Mouse (Mus musculus) ES-CJ7 (cell line): ENCODE results near the gene Iqschfp.

Experiments used
- DNase-seq: peaks from one replicate; pipeline ENCODE4 v3.0.0; 2011; ENCODE audit warnings: low read depth, low spot score

The Iqschfp gene

DNA sequence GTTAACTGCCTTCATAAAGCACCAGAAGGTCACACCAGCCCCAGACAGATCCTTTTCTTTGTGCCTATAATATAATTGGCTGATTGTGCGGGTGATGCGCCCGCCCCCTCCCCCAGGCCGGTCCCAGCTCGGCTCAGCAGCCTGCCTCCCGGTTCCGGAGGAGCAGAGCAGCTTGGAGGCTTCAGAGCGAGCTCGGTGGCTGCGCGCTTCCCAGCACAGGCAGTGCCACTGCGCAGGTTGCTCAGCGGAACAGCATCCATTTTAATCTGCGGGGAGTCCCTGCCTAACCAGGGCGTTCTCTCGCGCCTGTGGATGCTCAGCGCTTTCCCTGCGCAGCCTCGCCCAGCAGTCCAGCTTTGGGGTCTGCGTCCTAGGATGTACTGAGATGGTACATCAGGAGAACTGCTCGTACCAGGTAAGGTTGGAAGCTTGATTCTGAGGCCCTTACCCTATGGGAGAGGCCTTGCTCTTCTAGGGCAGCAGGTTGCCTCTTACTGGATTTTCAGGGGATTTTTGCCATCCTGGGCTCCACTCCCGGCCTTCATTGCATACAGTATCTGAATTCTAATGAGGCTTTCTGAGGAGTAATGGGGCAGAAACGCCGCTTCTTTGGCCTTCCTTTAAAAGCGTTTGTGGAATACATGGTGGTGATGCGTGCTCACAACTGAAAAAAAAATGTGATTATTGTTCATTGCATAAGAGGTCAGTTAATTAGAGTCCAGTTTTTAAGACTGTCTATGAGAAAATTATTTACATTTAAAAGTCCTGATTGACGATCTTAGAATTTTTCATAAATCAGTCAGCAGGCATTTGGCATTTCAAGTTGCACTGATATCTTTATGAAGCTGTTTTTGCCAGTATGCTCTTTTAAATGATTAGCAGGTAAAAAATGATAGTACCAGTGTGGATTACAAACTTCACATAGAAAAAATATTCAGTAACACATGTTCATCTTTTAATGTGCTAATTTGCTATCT, 680.5 kb downstream of the Iqschfp start:
- peak; percentile 82 for DNase-seq

DNA sequence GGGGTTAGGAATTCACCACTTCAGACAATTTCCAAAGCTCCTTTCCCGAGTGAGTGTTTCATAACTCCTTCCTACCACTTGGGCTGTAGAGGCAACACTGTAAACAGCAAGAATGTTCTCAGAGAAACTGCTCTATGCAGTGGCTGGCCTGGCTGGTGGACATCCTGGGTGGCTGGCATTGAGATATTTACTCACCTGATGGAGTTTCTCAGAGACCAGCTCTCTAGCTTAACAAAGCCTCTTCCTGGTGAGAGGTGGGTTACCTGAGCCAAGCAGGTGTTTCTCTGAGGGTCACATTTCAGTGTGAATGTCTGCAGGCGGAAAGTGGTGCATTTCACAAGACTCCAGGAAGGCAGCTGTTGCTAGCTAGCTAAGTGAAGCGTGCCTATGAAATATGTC, 681.2 kb downstream of the Iqschfp start:
- DNase-seq = no peak

DNA sequence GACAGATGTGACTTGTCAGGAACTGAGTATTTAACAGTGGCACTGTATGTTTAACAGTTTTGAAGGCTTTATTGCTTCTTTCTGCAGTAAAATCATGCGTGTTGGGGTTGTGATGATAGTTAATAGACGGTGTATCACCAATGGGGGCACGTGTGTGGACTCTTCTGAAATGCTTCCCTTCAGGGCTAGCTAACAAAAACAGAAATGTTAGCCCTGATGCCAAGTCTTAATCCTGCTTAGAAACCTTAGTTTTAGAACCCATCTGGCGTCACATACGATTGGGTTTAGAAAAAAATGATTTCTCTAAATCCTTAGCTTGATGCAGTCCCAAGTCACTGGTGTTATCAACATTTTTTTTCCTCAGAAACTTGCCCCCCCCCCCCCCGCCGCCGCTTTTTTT, 682.1 kb downstream of the Iqschfp start:
- DNase-seq = no peak

DNA sequence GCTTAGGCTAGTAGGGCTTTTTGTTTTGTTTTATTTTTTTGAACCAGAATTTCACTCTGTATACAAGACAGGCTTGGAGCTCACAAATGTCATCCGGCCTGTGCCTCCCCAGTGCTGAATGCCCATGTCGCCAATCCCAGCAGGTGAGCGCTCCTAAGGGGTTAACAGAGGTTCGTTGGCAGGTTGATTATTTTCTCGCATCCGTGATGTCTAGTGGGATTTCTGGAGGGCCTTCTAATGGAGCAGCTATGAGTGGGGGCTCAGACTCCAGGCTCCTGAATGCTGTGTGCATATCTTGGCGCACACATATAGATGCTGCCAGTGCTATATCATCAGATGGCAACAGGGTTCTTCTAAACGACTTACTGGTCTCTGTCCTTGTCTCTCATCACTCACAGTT, 682.5 kb downstream of the Iqschfp start:
- no peak for DNase-seq

DNA sequence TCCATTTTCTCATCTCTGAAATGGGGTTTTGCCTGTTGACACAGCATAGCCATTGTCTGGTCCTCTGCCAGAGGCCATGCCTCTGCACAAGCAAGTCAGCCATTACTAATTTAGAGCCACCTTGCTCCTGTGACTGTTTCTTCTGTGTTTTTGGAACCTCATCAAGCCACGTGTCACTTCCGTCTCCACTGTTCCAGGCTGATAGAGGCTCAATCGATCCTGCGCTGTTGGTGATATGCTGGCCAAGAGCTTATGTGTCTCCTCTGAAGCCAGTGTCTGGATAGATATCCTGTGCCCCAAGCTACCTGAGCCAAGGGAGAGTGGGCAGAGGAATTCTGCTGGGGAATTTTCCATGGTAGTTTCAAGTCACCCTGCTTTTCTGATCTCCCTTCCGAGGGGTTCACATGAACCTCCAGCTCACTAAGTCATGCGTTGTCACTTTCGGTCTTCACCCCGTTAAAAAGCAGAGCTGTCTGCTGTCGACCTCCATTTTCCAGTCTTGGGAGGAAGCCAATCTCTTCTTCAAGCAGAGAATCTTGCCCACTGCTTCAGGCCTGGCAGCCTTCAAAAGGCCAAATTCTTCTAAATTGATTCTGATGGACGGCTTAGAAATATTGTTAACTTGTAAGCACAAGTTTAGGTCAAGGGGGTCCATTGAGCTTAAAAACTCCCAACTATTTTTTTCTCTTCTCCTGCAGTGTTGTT, 683.8 kb downstream of the Iqschfp start:
- DNase-seq = no peak

DNA sequence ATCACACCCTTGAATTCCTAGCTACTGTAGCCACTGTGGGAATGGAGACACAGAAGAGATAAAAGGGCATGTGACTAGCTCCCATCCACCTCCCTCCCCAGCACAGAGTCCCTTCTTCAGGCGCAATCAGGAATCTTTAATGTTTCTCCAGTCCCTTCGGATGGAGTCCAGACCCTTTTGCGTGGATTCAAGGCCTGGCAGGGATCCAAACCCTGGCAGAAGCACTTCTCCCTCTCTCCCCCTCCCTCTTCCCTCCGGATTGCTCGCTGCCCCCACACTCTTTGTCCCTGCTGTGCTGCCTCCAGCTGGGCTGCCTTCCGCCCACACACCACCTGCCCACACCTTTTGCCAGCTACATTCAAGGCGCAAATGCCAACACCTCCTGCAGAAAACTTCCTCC, 684.4 kb downstream of the Iqschfp start:
- peak; percentile 16 for DNase-seq

DNA sequence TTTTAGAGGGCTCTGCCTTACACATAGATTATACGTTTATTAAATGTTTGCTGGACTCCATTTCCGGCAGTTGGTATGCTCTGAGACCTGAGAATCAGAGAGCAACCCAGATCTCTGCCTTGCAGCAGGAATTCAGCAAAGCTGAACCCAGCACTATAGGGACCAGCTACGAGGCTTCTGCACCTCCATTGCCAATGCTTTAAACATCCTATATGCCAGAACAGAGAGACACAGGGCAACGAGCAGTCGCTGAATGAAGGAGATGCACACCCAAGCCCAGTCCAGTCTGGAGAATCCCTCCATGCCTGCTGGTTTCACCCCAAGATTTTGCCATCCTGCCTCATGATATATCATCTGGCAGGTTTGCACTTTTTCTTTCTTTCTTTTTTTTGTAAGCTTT, 684.9 kb downstream of the Iqschfp start:
- DNase-seq = no peak

DNA sequence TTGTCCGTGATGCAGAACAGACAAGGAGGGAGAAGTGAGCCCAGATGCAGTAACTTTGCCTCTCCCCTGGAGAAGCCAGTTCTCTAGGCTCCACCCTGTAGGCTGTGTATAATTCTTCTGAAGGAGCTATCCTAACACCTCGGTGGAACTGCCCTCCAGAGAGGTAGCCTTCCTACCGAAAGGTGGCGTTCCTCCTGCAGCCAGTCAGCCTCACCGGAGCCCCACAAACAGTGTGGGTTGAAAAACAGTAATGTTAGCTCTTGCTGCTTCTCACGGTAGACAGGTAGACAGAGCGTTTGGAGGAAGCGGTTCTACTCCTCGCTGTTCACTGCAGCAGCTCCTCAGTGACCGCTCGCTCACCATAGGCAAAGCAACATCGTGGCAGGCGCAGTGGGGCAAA, 689.6 kb downstream of the Iqschfp start:
- DNase-seq = peak; percentile 80

DNA sequence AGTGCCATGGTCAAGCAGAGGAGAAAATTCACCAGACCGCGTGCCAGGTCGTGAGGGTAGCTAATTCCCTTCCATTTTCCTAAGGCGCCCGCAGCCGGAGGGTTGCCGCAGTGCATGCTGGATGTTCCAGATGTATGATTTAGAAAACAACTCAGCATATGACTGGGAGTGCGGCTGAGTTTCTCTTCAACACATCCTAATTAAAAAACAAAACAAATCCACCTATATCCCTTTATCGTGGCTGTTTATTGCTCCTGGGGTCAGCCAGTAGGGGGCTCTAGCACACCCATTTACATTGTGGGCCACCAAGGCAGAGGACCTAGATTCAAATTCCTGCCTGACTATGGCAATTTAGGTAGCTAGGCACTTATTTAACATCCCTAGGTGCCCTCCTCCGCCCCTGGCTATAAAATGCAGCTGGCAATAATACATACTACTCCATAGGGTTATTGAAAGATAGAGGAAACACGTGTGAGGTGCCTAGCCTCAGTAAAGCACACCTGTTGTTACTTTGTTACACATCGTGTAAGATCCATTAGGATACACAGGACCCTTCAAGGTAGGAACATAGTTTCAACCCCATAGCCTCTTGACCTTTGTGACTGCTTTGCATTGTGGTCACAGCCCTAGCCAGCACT, 690.2 kb downstream of the Iqschfp start:
- DNase-seq = peak; percentile 51

DNA sequence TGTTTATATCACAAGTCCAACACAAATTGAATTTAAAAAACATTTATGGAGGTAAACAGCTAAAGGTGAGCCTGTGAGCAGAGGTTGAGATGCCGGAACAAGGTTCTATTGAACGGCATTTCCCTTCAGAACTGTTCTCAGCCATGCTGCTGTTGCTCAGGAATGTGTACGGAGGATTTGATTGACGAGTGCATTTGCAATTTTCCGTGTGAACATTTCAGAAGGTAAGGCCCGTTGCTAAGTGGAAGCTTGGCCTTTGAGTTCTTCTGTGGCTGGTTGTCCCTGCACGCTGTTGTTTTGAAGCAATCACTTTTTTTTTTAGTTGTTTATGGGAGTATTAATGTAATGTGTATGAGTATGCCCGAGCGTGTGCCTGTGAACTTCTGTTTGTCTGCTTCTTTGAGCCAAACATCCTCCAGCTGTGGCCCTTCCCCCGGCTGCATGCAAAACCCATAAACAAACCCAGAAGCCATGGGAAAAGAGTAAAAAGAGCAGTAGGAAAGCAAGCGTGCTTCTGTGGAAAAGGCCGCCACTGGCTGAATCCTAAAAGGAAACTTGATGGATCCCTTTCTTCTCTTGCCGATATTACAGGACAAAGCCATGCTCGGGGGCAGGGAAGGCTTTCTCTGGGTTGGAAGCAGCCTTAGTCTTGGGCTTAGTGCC, 691.1 kb downstream of the Iqschfp start:
- DNase-seq = no peak

DNA sequence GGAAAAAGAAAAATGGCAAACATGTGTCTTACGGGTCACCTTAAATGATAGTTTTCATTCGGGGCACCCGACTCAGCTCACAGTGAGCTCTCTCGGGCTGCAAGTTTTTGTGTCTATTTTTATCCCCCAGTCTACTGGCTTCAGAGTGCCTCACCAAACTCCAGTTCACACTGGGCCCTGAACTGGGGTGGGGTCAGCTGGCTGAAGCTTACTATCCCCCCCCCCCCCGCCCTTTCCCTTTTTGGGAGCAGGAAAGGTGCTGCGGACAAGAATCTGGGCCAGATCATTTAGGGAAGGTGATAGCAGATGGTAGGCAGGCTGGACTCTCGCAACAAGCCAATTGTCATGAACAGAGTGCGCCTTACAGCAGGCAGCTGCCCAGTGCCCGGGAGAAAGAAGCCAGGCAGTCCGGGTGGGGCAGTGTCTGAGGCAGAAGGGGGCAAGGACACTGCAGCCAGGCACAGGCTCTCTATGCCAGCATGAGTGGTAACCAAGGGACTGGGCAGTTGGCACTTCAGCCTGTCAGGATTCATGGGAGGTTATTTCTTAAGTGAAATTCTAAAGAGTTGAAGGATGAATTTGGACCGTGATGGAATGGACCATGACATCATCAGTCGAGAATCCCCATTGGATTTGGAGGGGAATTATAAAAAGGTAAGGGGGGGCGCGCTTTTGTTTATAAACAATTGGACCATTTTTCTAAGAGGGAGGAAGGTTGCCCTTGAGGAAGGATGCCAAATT, 691.9 kb downstream of the Iqschfp start:
- no peak for DNase-seq

DNA sequence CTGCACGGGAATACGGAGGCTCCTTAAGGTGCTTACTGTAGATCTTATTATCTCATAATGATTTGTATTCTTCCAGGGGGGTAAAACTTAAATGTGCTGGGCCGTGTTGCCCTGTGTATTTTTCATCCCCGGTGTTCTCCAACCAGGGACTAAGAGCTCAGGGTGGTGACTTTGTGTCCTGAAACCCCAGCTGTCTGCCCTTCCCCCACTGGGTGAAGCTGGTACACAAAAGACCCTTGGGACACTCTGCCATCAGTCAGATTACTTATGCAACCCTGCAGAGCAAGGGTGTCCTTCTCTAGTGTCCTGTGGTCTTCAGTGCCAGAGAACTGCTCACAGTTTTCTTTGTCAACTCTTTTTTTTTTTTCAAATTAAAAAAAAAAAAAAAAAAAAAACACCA, 693.2 kb downstream of the Iqschfp start:
- no peak for DNase-seq

DNA sequence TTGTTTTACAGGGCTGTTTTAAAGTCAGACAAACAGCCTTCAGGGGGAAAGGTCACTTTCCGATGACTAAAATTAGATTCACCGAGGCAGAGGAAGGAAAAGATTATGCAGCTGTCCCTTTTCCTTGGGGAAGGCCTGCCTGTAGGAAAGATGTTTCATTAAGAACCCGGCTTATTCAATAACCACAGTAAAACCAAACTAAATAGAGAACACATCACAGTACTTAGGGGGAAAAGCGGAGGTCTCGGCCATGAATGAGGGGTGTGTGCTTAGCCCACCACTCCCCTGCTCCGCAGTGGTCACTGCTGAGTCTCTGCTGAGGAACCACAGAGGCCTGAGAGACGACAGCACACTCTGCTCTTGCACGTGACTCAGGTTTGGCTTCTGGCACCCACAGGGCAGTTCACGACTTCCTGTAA, 694.6 kb downstream of the Iqschfp start:
- no peak for DNase-seq

DNA sequence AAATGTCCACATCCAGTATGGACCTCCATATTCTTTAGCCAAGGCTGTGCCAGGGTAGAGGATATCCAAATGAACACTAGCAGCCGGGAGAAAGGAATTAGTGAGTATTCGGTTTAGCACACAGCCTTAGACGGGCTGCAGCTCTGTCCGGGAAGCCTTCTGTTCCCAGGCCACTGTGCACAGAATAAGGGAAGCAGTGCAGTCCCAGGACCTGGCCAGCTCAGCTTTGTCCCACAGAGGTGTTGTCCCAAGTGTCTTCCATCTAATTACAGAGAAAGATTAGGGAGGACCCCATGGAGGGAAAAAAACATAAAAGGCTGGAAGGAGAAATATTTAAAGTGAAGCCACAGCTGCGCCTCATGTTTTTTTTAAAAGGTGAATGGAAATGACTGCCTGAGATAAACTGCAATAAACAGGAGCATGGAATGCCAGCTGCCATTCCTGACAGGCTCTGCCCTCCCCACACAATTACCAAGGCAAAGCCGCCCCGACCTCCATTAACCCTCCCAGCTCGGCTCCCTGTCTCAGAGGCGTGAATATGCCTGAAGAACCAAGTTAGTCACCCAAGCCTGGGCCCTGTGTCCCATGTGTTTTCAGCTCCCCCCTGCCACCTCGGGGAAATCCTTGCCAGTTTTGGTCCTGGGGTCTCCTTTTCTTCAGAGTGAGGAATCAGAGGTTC, 695.7 kb downstream of the Iqschfp start:
- no peak for DNase-seq

DNA sequence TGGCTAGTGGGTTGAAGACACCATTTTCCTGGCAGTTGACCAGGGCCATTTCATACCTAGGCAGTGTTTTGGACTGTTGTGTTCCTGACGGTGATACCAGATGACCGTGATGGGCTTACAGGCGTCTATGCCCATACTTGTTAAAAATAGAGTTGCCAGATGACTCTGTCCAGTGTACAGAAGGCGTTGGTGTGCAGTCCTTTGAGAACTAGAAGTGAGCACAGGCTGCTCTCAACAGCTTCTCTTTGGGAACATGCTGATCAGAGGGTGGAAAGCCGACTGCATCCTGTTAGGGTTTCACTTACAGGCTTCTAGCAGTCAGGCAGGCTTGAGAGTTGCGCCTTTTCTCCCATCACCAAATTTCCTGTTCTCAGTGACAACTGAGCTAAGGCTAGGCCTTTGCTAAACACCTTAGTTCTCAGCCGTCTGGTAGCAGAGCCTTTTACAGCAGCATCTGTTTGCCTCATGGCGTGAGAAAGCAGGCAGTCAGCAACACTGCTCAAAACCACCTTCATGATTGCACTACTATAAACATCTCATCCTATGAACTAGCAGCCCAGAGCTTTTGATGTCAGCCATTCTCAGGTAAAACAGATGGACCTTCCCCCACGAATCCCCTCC, 697.3 kb downstream of the Iqschfp start:
- no peak for DNase-seq

DNA sequence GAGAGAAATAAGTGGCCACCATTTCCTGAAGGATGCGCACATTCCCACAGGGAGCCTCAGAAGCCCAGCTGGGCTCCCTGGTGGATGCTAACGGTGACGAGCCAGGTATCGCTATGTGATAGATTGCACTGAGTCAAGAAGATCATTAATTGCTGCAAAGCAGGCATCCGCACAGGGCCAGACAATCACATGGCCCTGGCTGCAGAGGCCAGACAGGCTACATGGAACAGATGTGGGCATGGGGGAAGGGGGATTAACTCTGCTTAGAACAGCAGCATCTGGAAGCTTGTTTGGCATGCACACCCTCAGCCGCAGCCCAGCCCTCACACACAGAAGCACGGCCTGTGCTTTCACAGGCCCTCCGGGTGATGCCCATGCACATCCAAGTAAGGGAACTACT, 698.4 kb downstream of the Iqschfp start:
- no peak for DNase-seq

DNA sequence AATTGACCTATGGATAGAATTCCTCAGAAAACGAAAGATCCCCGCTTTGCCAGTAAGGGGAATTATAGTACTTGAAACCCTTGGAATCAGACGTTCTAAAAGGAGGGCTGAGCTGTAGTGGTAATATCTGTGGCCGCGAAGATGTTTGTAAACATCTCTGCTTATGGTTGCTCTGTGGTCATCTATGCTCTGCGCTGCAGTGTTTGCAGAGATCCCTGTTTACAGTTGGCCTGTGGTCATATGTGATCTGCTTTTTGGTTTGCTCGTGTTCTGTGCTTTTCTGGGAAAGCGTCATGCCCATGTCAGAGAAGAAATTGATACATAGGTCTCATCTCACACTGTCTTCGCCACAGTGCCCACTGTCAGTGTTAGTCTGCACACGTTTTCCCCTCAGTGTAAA, 700.5 kb downstream of the Iqschfp start:
- no peak for DNase-seq

DNA sequence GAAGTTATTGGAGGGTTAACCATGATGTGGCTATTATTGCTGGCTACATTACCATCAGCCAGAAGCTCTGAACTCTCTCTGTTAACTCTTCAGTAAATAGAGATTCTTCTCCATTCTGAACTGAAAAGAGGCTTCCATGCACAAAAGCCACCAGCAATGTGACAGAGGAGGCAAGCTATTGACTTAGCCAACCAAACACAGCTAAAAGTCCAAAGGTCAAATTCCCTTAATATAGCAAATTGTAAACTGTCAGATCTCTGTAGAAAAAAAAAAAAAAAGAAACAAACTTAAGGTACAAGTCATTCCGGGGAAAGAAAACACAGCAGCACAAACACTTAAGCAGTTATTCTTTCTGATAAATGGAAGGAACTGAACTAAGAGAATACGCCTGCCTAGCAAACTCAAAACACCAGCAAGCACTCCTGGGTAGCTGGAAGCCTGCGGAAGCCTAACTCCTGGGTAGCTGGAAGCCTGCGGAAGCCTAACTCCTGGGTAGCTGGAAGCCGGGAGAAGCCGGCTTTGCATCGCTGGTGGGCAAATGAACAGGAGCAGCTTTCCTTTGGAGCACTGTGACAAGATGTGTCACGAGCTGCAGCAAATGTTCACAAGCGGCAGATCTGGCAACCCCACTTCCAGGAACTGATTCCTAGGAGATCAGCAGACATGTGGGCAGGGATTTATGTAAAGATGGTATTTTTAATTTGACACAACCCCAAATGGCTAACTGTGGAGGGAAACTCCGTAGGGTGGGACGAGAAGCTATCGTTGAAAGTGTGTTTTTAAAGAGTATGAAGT, 701.2 kb downstream of the Iqschfp start:
- no peak for DNase-seq

DNA sequence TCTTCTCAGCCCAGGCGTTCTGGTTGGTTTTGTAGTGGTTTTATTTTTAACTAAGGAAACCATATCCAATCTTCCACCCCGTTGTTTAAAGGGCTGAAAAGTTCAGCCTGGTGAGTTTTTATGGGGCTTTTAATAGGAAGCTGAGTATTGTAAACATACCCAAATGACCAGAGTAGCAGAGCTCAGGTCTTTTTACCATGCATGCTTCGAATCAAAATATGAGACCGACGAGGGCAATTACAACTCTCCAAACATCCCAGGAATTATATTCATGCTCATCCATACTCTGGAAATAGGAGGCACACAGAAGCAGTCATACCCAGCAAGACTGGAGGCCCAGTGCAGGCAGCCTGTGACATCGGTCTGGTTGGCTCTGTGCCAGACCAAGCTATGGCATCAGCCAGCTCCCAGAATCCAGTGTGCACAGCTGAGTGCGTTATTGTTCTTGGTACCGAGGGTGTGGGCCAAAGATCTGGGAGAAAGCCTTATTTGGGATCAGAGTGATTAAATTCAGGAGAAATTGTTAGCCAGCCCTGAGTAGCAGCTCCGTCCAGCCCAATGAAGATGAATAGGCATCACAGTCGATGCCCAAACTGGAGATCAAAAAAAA, 703.4 kb downstream of the Iqschfp start:
- DNase-seq = no peak
